Mouse (Mus musculus) WW6 (cell line): ENCODE results near the gene Gm20696.

ENCODE experiments used
- DNase-seq: peaks from one replicate; pipeline ENCODE4 v3.0.0-alpha.2; 2013; ENCODE audit warnings: low read depth, low spot score

Gm20696 gene

DNA sequence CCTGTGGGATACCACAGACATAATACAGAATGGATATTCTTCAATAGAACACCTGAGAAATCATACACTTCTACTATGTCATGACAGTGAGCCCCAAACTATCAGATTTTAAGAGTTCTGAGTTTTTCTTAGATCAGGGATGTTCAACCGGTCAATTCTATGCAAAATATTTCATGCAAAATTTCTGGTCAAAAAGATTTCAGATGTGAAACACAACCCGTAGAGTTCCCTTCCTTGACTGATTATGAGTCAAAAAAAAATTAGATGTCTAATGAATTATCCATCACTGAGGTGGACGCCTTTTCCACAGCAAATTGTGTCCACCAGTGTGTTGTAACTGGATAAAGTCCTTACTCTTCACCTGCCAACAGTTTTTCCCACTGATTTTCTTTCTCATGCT lies 332.3 kb downstream of the Gm20696 start:
- no peak for DNase-seq

DNA sequence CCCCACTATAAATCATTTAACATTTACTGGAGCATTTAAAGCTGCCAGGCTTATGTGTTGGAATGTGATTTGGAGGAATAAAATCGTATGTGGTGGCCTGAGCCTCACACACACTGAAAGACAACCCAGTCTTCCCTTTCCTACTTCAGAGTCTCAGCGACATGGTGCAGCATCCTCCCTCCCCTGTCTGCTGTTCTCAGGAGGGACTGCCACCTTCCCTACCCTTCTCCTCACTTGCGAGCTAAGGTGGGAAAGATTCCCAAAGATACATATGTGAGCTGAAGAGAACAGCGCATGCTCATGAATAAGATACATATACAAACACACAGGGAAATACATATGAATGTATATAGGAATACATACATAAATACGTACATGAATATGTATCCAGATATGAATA lies 333.5 kb downstream of the Gm20696 start:
- no peak for DNase-seq

DNA sequence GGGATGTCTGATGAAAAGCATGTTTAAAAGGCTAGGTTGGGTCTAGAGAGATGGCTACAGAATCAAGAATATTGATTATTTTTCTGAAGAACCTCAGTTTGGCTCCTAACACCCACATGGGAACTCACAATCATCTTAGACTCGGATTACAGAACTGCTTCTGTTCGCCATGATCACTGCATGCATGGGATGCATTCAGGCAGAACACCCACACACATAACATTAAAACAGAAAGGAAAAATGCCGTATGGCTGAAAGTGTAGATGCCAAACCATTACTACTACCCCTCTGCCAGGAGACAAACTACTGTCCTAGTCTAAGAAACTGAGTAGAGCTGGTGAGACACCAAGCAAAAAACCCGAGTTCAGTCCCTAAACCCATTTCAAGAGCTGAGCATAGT lies 336.4 kb downstream of the Gm20696 start:
- DNase-seq = no peak

DNA sequence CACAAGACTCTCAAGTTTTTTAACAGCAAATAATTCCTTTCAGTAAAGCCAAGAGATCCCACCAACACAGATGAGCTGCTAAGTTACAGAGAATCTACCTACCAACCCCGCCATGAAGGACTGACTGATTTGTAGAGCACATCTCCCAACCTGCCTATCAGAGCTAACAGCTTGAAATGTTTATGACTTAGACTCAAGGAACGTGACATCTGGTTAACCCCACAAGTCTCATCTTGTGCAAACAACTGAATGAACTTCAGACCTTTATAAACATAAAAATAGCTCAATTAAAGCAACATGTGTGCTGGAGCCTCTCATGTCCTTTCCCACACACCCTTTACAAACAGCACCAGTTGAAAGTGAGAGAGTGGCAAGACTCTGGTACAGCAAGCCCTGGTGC lies 338.0 kb downstream of the Gm20696 start:
- no peak for DNase-seq

DNA sequence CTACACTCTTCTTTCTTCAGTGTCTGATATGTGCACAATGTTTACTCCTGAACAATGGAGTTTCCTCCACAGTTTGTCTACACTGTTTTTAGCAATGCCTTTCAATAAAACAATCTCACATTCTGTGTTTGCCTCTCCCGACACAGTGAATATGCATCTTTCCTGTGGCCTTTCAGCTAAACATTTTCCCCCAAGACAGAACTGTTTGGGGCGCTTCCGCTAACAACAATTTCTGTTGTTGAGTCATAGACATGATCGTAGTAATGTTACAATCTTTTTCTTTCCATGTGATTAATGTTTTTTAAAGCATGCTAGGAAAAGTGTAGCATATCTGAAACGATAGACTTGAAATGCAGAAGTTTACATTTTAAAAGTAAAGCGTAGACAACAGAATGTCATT lies 338.5 kb downstream of the Gm20696 start:
- no peak for DNase-seq

DNA sequence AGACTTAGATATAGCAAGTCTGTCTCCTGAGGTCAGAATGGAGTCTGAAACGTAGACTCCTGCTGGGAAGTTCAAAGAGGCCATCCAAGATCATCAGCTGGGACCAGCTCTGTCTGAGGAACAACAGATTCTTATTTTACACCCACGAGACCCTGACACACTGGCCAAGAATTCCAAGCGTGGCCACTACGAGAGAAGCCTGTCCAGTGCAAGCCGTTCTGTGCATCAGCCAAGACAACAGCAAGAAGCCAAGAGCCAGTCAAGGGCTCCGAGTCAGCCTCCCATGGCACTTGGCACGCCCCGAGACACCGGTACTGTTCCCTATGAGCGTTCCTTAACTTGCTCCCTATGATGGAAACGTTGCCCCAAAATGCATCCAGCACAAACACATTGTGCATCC lies 338.9 kb downstream of the Gm20696 start:
- no peak for DNase-seq

DNA sequence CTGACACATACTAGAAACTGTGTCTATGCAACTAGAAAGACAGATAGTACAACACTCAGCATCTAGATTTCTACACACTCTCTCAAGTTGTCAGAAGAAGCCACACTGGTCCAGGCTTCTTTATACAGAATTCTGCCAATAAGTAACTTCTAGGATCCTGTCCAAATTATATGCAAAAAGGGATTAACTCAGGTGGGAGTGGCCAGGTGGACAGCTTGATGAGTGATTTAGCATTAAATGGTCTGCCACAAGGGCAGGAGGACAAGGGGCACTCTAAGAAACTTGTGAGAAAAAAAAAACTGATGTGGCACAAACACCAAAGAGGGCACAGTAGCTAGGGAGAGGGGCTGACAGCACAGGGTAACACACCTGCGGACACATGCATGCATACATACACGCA lies 340.7 kb downstream of the Gm20696 start:
- no peak for DNase-seq

DNA sequence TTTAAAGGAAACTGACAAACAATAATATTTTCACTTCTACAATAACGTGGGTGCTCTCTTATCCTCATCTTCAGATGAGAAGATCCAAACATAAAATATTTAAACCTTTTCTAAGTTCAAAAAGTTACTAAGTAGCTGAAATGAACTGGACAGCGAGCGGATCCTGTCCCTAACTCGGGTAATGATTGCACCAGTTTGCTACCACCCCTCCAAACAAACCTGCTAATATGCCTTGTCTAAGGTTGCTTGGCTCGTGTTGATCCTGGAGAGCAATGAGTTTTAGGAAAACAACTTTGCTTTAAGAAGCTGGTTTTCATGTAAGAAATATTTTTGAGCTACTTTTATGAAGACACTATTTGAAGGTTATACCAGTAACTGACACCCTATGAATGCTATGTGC lies 341.1 kb downstream of the Gm20696 start:
- DNase-seq = no peak

DNA sequence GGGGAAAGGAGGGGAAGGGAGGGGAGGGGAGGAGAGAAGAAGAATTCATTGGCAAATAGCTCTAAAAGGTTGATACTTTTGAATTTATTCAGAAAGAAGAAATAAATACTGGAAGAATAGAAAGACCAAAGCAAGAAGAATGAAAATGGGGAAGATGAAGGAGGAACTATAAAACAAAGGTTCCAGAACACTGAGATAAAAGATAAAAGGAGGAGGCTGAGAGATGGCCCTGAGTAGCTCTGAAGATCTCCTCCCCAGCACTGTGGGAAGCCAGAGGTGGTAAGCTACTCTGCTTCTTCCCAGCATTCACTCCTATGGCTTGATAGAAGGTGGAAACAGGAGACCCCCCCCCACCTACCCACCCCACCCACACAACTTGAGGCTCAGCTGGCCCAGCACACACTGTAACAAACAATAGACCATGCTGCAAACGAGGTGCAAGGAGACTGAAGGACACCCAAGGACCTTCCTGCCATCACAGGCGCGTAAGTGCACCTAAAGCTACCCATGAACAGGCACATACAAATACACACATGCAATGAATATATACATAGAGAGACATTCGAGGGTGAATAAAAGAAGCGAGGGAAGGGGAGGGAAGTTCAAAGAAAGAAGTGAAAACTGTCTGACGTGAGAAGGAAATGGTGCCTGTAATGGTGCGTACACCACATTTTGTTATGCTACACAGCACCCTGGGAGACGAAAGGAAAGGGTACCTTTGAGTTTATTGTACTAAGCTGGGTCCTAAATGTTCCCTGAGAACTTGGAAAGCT lies 344.3 kb downstream of the Gm20696 start:
- DNase-seq = no peak

DNA sequence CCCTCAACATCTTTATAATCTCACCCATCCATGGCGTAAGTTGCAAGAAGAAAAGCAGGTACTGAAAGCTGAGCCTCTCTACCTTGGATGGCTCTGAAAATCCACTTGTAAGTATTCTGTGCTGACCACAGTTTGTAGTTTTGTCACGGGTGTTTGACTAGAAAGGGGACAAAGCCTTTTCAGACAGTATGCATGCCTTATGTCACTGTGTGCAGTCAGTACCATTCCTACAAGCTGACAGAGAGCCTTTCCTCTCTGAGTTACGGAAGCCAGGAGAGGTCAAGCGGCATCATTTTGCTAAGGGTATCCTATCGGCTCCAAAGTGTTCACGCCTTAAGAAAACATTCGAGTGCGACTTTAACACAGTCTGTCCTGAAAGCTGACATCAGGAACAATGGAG lies 346.2 kb downstream of the Gm20696 start:
- DNase-seq = no peak

DNA sequence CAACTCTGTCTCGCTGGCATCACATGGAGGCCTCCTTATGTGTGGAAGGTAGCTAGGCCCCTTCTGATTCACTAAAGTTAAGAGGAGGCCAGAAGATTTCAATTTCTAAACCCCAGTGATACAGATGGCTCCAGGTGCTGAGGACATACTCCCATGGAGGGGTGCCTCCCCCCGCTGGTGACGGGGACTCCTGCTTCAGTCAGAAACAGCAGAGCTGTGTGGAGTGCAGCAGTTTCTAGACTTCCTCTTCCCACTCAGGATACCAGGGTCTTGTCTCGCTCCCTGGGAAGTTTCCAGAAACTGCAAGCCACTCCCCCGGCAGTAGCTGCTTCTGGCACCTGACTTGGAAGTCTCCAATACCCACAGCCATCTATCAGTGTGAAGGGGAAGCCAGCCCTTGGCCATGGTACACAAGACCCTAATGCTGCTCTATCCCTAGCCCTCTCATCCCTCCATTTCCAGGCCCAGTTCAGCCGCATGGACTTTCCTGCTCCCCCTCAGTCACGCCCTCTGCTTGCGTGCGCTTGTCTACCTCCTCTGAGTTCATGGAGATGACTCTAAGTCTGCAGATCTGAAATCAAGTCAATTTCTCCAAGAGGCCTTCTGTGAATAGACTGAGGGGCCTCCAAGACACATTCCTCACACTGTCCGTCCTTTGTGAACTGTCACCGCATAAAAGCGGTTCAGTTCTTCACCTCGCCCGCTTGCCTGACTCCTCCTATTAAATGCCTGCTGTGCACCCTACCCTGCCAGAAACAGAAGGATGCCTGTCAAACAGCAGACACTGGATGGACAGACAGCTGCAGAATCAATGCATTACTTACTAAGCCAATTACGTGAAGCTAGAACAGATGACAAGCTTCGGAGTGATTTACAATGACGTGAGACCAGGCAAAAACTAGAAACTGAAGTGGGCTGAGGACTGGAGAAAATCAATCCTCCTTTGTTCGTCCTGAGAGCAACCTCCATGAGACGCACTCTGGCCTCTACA lies 346.9 kb downstream of the Gm20696 start:
- no peak for DNase-seq

DNA sequence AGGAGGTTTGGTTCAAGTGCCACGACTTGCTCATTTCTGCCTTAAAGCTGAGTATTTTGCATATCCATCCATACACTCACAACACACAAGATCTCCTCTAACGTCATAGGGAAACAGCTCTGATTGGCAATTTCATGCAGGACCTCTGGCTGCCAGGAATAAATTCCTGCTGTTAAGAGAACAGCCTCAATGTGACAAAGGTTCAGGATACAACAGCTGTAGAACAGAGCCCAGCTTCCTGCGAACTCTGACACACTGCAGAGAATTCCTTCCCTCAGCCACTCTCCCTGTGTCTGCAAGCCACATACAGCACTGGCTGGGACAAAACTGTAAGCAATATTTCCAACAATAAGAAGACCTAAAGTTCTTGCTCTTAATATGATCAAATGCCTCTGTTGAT lies 351.9 kb downstream of the Gm20696 start:
- no peak for DNase-seq

DNA sequence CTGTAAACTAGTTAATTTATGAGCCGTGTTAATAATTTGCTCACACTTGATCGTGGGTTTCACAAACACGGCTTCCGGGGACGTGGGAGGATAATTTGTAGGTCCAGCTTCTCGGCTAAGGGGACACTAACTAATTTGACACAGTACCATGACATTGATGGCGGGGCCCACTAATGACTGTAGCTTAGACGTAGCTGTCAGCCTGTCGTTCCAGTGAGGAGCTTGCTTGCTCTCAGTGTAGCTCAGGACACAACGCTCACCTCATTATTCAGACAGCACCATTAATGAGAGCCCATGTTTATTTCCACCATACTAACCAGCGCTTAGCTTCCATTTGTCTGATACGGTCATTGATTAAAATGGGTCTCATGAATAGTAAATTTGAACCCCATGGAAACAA lies 356.1 kb downstream of the Gm20696 start:
- DNase-seq = no peak

DNA sequence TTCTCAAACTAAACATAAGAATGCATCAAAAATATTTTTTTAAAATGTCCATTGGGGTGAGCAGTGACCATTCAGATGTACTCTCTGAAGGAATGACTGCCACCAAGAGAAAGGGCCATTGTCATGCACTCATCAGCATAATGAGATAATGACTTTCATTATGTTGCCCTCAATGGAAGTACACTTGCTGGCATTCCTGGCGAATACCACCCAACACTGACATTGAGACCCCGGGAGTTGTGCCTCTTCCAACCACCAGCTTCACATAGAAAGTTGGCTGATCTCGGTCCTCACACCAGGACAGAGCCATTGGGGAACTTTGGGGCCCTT lies 356.5 kb downstream of the Gm20696 start:
- DNase-seq = no peak

DNA sequence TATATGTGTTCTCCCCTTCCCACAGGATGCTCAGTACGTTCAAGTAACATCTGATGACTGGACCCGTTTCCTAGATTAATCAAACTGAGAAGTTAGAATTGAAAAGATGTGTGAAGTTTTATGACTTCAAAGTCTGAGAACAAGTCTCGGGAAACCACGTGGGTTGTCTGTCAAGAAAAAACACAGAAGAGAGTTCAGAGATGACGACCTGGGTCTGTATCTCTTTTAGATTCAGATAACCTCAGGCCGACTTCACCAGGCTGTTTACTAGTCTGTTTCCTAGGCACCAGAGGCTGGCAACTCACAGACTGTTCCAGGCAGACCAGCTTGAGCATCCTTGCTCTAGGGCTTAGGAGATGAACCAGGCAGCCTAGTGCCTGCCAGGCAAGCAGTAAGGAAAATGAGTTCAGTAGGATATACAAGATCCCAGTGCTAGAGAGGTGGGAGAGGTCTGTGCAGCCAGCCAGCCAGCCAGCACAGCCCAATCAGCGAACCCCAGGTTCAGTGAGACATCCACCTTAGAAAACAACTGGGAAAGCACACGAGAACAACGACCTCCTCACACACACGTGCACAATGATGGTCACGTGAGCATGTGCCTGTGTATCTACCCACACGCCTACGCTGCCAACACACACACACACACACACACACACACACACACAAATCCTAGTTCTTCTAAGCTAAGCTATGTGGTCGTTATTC lies 357.0 kb downstream of the Gm20696 start:
- DNase-seq = no peak

DNA sequence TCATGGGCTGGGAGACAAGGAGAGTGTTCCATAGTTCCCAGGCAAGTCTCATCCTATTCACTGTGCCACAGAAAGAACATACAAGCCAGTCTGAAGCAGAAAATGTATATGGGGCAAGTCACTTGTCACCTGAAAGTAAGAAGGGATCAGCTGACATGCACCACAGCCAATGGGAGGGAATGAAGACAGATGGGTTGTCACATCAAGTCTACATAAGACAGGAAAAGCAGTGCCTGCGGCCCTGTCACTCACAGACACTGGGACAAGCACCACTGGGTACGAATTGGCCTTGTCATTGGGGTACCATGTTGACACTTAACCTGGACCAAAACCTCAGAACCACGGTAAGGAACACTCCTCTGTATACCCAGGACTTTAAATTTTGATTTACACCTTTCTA lies 360.8 kb downstream of the Gm20696 start:
- DNase-seq = no peak

DNA sequence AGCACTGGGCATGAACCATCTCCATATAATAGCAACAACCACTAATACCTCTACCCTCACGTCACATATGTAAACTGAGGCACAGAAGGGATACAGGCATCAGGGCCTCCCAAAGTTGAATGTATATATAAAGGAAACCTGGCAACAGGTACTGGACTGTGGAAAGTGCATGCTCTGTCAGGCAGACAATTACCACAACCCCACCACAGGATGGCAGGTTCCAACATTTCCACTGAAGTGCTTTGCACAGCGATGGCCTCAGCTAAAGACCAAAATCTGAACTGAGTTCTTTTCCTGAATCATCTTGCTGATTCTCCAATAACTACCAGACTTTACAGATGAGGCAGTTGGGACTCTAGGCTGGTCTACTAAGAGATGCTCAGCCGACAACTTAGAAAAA lies 361.4 kb downstream of the Gm20696 start:
- no peak for DNase-seq

DNA sequence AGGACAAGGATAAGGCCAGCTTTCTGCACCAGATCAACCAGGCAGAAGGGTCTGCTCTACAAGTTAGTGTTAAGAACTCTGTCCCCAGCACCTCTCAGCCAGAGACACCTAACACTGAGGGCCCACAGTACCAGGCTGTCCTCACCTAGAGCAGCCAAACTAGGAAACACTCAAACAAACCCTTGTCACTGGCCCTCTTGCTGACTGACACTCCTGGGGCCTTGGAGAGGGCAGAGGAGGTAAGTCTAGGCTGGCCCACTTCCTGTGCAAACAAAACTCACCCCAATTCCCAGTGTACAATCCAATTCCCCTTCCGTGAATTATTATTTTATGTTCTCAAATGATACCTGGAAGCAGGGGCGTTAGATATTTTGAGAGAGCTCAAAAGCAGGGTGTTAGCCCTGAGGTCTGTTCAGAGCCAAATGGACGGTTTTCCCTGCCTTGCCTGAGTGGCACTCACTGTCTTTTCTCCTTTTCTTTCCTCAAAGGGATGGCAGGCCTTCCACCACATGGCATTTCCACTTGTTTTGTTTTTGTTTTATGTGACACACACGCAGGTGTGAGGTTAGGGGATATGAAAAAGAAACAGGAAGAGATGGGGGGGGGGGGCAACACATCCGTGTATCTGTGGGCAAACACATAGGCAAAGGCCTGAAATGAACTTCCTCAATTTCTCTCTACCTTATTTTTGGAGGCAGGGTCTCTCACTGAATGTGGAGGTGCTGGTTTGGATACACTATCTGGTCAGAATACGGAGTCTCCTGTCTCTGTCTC lies 363.7 kb downstream of the Gm20696 start:
- DNase-seq = no peak

DNA sequence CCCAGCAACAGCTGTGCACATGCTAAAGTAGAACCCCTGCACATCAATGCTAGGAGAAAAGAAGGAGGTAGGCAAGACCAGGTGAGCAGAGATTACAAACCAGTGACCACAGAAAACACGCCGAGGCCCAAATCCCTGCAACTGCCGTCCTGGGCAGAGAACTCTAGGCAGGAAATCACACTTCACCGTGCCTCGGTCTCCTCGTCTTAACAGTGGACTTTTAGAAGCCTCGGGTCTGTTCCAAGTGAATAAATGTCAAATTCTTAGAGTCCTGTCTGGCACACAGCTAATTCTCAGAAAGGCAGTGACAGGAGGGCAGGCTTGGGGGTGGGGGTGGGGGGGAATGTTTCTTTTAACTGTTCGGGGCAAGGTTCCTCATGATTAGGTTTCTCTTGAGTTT lies 364.7 kb downstream of the Gm20696 start:
- no peak for DNase-seq

DNA sequence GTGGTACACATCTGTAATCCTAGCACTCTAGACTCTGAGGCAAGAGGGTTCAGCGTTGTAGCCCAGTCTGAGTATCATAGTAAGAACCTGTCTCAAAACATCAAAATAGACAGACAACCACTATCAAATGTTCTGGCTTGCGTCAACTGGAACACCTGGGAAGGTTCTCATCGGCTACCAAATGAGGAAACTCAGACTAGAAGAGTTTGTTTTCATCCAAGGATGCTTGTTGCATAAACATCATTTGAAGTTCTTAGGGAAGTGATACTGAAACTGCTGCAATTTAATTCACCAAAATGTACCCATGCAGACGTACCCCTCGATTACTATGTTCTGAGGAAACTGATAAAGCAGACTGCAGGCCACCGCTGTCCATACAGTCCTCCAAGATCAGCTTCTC lies 366.4 kb downstream of the Gm20696 start:
- DNase-seq = no peak

DNA sequence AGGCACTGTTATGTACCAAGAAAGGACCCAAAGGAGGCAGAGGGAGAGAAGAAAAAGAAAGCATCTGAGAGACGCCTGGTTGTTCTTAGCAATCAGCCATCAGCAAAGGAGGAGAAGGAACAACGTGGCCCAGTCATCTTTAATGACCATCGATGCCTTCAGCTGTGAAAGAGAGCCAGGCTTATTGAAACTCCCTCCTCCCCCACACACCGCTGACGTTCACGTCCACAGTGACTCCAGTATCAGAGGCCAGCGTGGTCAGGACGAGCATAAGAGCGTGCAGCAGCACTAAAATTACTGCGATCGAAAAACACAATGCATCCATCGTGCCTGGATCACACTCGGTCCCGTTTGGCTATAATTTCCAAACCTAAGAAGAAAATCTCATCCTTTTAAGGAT lies 367.4 kb downstream of the Gm20696 start:
- no peak for DNase-seq

DNA sequence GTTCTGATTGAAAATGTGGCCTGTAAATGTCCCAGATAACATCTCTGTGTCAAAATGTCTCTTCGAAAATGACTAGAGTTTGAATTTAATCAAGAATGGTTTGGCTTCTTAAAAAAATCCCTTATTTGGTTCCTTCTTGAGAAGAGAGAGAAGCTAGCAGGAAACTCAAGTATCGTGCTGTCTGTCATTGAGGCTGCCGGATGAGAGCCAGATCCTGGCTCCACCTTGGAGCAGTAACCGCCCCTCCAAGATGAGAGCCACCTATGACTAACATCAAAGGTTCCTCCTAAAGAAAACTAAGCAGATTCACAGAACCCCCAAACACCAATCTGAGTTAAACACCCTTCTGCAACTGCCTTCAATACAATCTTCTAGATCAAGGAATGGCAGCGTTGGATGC lies 369.1 kb downstream of the Gm20696 start:
- no peak for DNase-seq
